Comparison of ENCODE assay signal across 9 mouse cellular contexts in the genomic region with DNA sequence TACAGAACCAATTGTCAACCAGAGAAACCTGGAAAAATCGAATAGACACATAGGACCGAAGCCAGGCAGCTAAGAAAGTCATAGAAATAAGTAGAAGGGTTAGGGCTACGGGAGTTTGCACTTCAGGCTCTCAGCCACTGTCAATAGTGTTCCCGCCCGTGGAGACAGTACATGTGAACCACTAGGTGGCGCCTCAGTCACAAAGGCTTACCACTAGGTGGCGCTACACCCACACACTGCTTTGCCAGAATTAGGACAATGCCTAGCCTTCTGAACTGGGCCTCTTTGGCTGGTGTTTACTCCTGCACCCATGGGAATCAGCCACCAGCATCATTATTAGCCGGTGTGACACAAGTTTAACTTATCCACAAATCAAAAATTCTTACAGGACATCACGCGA. TPM values are rescaled to one million over a fixed set of nuclear protein-coding genes. Genes with fewer than 3 reads are reported as not detected.
A peak's percentile ranks its signal among the peaks of the same experiment; 100 is the strongest.
DNase-seq lines count a peak whose midpoint lies in the region; ATAC-seq lines count a peak whose summit lies in the region.
"Had no signal": no experiment of that assay in that cellular context is flagged by ENCODE, and none has a peak within 500 bp of the region (broad histone marks: within the 10 kb centered on the region; RNA-seq: fewer than 3 reads in every experiment).

No protein-coding gene starts in this region.

- whole genome bisulfite sequencing in heart, embryonic 12.5 days = 32% methylated on average over 10 of the region's 10 CpGs
- 37% methylated on average over 10 of the region's 10 CpGs for WGBS in intestine, embryonic 16.5 days
- WGBS in midbrain, embryonic 14.5 days = 33% methylated on average over 10 of the region's 10 CpGs

- H3K27me3 ChIP-seq in heart, embryonic 12.5 days (replicated peaks) = no peaks in the 10 kb centered on the region
- H3K27me3 ChIP-seq in intestine, embryonic 16.5 days (replicated peaks; ENCODE audit: control insufficient read depth, insufficient read depth, low read length) = no peaks in the 10 kb centered on the region
- H3K27me3 ChIP-seq in midbrain, embryonic 14.5 days (ENCODE audit: control insufficient read depth, insufficient read depth, low read length) = no peaks in the 10 kb centered on the region
- H3K27me3 ChIP-seq: Patski had no signal

- H3K4me1 ChIP-seq in heart, embryonic 12.5 days (replicated peaks) = peaks cover 36% of the 10 kb centered on the region
- H3K4me1 ChIP-seq in intestine, embryonic 16.5 days (ENCODE audit: control insufficient read depth, insufficient read depth, low read length) = peaks cover 8% of the 10 kb centered on the region
- H3K4me1 ChIP-seq in midbrain, embryonic 14.5 days (ENCODE audit: control insufficient read depth, insufficient read depth, low read length) = peaks cover 15% of the 10 kb centered on the region

- ATAC-seq in heart, embryonic 12.5 days (ENCODE audit: insufficient number of reproducible peaks, low FRiP score) = no peak
- peak; percentile 43 for ATAC-seq in intestine, embryonic 16.5 days
- ATAC-seq in midbrain, embryonic 14.5 days (ENCODE audit: low FRiP score, low TSS enrichment) = no peak
- ATAC-seq: Patski had no signal

- DNase-seq in heart, adult 11 months = peak; percentile 97
- DNase-seq in cerebellum, adult 11-12 months = peak; percentile 84
- peak; percentile 66 to 83 for DNase-seq in frontal cortex, postnatal 10 days (ENCODE audit: low spot score in 2 of 2)
- DNase-seq in left cerebral cortex, postnatal 14 days (ENCODE audit: low spot score in 2 of 2) = peak; percentile 91 to 92
- DNase-seq in midbrain, embryonic 14.5 days = peak; percentile 89
- peak; percentile 60 for DNase-seq in spleen, postnatal 36 days (ENCODE audit: low spot score in 2 of 2)

- no peak overlapping the region for H3K27ac ChIP-seq in heart, embryonic 12.5 days (ENCODE audit: poor library complexity, severe bottlenecking)
- no peak overlapping the region for H3K27ac ChIP-seq in intestine, embryonic 16.5 days (ENCODE audit: low read length)
- H3K27ac ChIP-seq in midbrain, embryonic 14.5 days (replicated peaks; ENCODE audit: low read depth, low read length) = no peak overlapping the region

- no peak overlapping the region for H3K4me2 ChIP-seq in heart, embryonic 12.5 days
- no peak overlapping the region for H3K4me2 ChIP-seq in intestine, embryonic 16.5 days (ENCODE audit: low read depth, low read length)
- H3K4me2 ChIP-seq in midbrain, embryonic 14.5 days (ENCODE audit: low read length) = no peak overlapping the region

- no peaks in the 10 kb centered on the region for H3K9me3 ChIP-seq in heart, embryonic 12.5 days (replicated peaks)
- H3K9me3 ChIP-seq in intestine, embryonic 16.5 days (ENCODE audit: control insufficient read depth, low read length) = no peaks in the 10 kb centered on the region
- H3K9me3 ChIP-seq in midbrain, embryonic 14.5 days (ENCODE audit: control insufficient read depth, low read length) = no peaks in the 10 kb centered on the region

- no peak overlapping the region for H3K4me3 ChIP-seq in heart, embryonic 12.5 days
- no peak overlapping the region for H3K4me3 ChIP-seq in intestine, embryonic 16.5 days (ENCODE audit: low read length)
- H3K4me3 ChIP-seq in midbrain, embryonic 14.5 days (replicated peaks; ENCODE audit: low read depth, low read length) = no peak overlapping the region

- peaks cover 41% of the 10 kb centered on the region for H3K36me3 ChIP-seq in heart, embryonic 12.5 days
- H3K36me3 ChIP-seq in intestine, embryonic 16.5 days (ENCODE audit: control insufficient read depth, insufficient read depth, low read length) = peaks cover 5% of the 10 kb centered on the region
- peaks cover 38% of the 10 kb centered on the region for H3K36me3 ChIP-seq in midbrain, embryonic 14.5 days (ENCODE audit: control insufficient read depth, insufficient read depth, low read length)

- intact Hi-C loops in left cerebral cortex, postnatal 14 days (cut with DNase I) = loop anchor here (2.0 kb wide), 1 partner anchor 107 kb away; no protein-coding TSS in a partner anchor

- no peak overlapping the region for H3K9ac ChIP-seq in heart, embryonic 12.5 days
- H3K9ac ChIP-seq in intestine, embryonic 16.5 days (ENCODE audit: low read depth, low read length) = no peak overlapping the region
- no peak overlapping the region for H3K9ac ChIP-seq in midbrain, embryonic 14.5 days (replicated peaks; ENCODE audit: low read length)

RNA-seq across cellular contexts. Expression of gene Pink1, which starts 6.6 kb away (rescaled TPM):
- 72.6 and 78.6 TPM in 2 replicates for polyA plus RNA-seq in heart, embryonic 12.5 days (2016; fragmentation: Nextera tagmentation; extraction: Ambion mirVana)
- 30.7 and 38.9 TPM in 2 replicates for polyA plus RNA-seq in intestine, embryonic 16.5 days (2015; fragmentation: Nextera tagmentation; extraction: Ambion mirVana)
- 100 to 1,000 TPM; 181 to 190 TPM for total RNA-seq in left cerebral cortex, postnatal 14 days (2021)
- polyA plus RNA-seq in midbrain, embryonic 14.5 days (2014; fragmentation: Nextera tagmentation; extraction: Ambion mirVana) = 54.1 and 74.7 TPM in 2 replicates

RNA-seq across cellular contexts. Expression of gene Ddost, which starts 15.0 kb away (rescaled TPM):
- 316 and 318 TPM in 2 replicates for polyA plus RNA-seq in heart, embryonic 12.5 days (2016; fragmentation: Nextera tagmentation; extraction: Ambion mirVana)
- 415 and 427 TPM in 2 replicates for polyA plus RNA-seq in intestine, embryonic 16.5 days (2015; fragmentation: Nextera tagmentation; extraction: Ambion mirVana)
- total RNA-seq in left cerebral cortex, postnatal 14 days (2021) = 100 to 1,000 TPM in 1 of 2 experiments, 10 to 100 TPM in 1; 96.9 to 101 TPM
- polyA plus RNA-seq in midbrain, embryonic 14.5 days (2014; fragmentation: Nextera tagmentation; extraction: Ambion mirVana) = 177 and 184 TPM in 2 replicates

RNA-seq across cellular contexts. Expression of gene Cda, which starts 48.3 kb away (rescaled TPM):
- 9.3 and 10.9 TPM in 2 replicates for polyA plus RNA-seq in heart, embryonic 12.5 days (2016; fragmentation: Nextera tagmentation; extraction: Ambion mirVana)
- polyA plus RNA-seq in intestine, embryonic 16.5 days (2015; fragmentation: Nextera tagmentation; extraction: Ambion mirVana) = 39.2 and 42.4 TPM in 2 replicates
- total RNA-seq in left cerebral cortex, postnatal 14 days (2021) = 1 to 10 TPM; 3.3 to 4.1 TPM
- 2.4 and 4.6 TPM in 2 replicates for polyA plus RNA-seq in midbrain, embryonic 14.5 days (2014; fragmentation: Nextera tagmentation; extraction: Ambion mirVana)
